Mouse (Mus musculus) left cerebral cortex, adult 6 months (tissue): ENCODE data around the gene Cntnap5c. TPM values are rescaled to one million over a fixed set of nuclear protein-coding genes. Genes with fewer than 3 reads are reported as not detected.

Experiments used
- long read RNA-seq, 2 experiments: library from polyadenylated mRNA; unstranded; transcript quantifications; one replicate each; pipeline ENCODE4 v2.0.0; 2019 to 2020
- polyA plus RNA-seq: library from polyadenylated mRNA; unstranded; fragments of <200 nt; fragmentation: Nextera tagmentation; gene quantifications from 2 replicates; pipeline ENCODE4 v1.2.3, GENCODE M21; 2021

Gene Cntnap5c
- polyA plus RNA-seq: 0.38 and 0.40 TPM in 2 replicates
- long read RNA-seq, experiment 1, partial matches to known transcripts: 1 of 8 reads
- long read RNA-seq, experiment 1, other reads (novel, unspliced or antisense): 7 of 8 reads
- long read RNA-seq, experiment 2: 0 reads

DNA sequence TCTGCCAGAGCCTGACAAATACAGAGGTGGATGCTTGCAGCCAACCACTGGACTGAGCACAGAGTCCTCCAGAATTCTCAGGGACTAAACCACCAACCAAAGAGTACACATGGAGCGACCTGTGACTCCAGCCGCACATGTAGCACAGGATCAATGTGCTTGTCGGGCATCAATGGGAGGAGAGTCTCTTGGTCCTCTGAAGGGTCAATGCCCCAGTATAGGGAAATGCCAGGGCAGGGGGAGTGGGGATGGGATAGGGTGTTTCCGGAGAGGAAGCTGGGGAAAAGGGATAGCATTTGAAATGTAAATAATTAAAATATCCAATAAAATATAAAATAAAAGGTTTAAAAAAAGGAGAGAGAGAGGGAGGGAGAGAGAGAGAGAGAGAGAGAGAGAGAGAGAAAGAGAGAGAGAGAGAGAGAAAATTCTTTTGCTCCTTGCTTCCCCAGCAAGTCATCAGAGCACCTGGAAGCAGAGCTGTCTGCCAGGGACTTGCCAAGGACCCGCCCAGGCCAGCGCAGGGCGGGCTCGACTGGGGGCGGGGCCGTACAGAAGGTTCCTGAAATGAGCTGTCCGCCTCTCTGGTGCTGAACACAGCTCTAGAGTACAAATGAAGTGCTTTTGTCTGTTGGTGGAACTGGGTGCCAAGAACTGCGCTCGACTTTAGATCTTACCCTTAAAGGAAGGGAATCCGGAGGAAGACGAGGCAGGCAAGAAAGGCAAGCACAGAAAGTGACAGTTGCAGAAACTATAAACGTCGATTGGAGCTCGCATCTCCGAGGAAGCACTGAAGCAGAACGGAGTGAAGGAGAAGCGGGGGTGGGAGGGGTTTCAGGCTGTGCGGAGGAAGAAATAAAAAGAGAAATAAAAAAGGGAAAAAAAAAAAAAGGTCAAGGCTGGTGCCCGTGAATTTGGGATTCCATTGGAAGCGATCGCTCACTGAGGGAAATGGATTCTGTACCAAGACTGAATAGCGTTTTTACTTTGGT, at the start of gene Cntnap5c:
Gene Cntnap5c (plus strand): TSS at position 949 of the 989 bp plus-strand sequence.

DNA sequence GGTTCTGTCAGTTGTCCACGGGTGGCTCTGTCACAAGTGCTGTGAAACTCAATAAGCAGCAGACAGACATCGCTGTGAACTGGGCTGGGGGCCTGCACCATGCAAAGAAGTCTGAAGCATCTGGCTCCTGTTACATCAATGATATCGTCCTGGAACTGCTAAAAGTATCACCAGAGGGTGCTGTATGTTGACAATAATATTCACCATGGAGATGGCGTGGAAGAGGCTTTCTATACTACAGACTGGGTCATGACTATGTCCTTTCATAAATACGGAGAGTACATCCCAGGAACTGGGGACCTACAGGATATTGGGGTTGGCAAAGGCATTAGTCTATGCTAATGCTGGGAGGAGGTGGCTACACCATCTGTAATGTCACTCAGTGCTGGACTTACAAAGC, 27.3 kb upstream of the Cntnap5c start, which contains the start of gene Gm21834:
Gene Gm21834 (minus strand): TSS at position 101 of the 400 bp plus-strand sequence.

Other genes with a start within 250 kb of the Cntnap5c start
- not detected in 2 replicates for gene Vmn2r120, start 224.1 kb upstream of the Cntnap5c start, polyA plus RNA-seq
- gene Gm21834, start 27.4 kb upstream of the Cntnap5c start, polyA plus RNA-seq: not detected in 2 replicates